Mouse (Mus musculus) embryonic facial prominence, embryonic 11.5 days (tissue): ENCODE measurements around the gene Smg1. TPM values are rescaled to one million over a fixed set of nuclear protein-coding genes. Genes with fewer than 3 reads are reported as not detected.

ENCODE experiments used
- ATAC-seq: fragments of 200-750 bp; cut with Nextera tagmentation; replicated peaks from 2 replicates; pipeline ENCODE4 v1.8.0; 2017; ENCODE audit warnings: low read depth; ENCODE audit not compliant: insufficient number of reproducible peaks, low FRiP score, low TSS enrichment
- DNase-seq: peaks from one replicate; pipeline ENCODE4 v3.0.0-alpha.2; 2015; ENCODE audit warnings: low spot score
- H3K27ac ChIP-seq: fragments of 300-500 bp; sonication (generic); replicated peaks from 2 replicates; pipeline ENCODE4 v1.5.1; 2014; ENCODE audit warnings: mild to moderate bottlenecking, low read depth, low read length, control low read depth
- H3K27me3 ChIP-seq: fragments of 300-500 bp; sonication (generic); 2 replicates; pipeline ENCODE4 v1.6.1; 2014; ENCODE audit warnings: mild to moderate bottlenecking, low read length, moderate library complexity, mixed read lengths; ENCODE audit not compliant: control insufficient read depth, insufficient read depth
- H3K36me3 ChIP-seq: fragments of 300-500 bp; sonication (generic); replicated peaks from 2 replicates; pipeline ENCODE4 v1.6.1; 2014; ENCODE audit warnings: low read depth, mild to moderate bottlenecking, low read length, moderate library complexity, mixed read lengths; ENCODE audit not compliant: control insufficient read depth, insufficient read depth
- H3K4me1 ChIP-seq: fragments of 300-500 bp; sonication (generic); 2 replicates; pipeline ENCODE4 v1.6.1; 2014; ENCODE audit warnings: low read length, mixed read lengths; ENCODE audit not compliant: control insufficient read depth, insufficient read depth
- H3K4me2 ChIP-seq: fragments of 300-500 bp; sonication (generic); 2 replicates; pipeline ENCODE4 v1.6.1; 2014; ENCODE audit warnings: low read depth, mild to moderate bottlenecking, control low read depth, low read length, moderate library complexity
- H3K4me3 ChIP-seq: fragments of 300-500 bp; sonication (generic); 2 replicates; pipeline ENCODE4 v1.5.1; 2014; ENCODE audit warnings: low read depth, low read length, control low read depth
- H3K9ac ChIP-seq: fragments of 300-500 bp; sonication (generic); replicated peaks from 2 replicates; pipeline ENCODE4 v1.6.1; 2014; ENCODE audit warnings: mild to moderate bottlenecking, control low read depth, low read length
- H3K9me3 ChIP-seq: fragments of 300-500 bp; sonication (generic); replicated peaks from 2 replicates; pipeline ENCODE4 v1.6.1; 2016; ENCODE audit warnings: mild to moderate bottlenecking, low read length, inconsistent platforms, mixed read lengths; ENCODE audit not compliant: control insufficient read depth
- WGBS: fragments of 180-500 bp; shearing (Covaris S2); extraction: QIAGEN DNeasy Blood & Tissue Kit; methylation state at CpG from one replicate; pipeline ENCODE4 v1.1.7; 2014; 5-methylcytosine and 5-hydroxymethylcytosine counted together
- polyA plus RNA-seq: library from polyadenylated mRNA; unstranded; fragments of >200 nt; fragmentation: Nextera tagmentation; extraction: Ambion mirVana; gene quantifications from 2 replicates; pipeline ENCODE4 v1.2.1, GENCODE M21; 2014

The Smg1 gene
- polyA plus RNA-seq, 1 experiment from 2014 or later = 17.6 TPM

- WGBS = 72% methylated on average over 7 of the region's 7 CpGs
- Histone ChIP-seq H3K27me3 (no peaks in the 10 kb centered on the region), H3K9ac (no peak overlapping the region), H3K4me3 (no peak overlapping the region), H3K9me3 (no peaks in the 10 kb centered on the region), H3K36me3 (no peaks in the 10 kb centered on the region), H3K4me2 (no peak overlapping the region), H3K4me1 (no peaks in the 10 kb centered on the region), H3K27ac (no peak overlapping the region)
- ATAC-seq (no peak), DNase-seq (no peak)
Measured at GRCm38 (mm10) chr7:118097615-118098014, 145.9 kb downstream of the Smg1 start.

Other genes starting within 250 kb of the Smg1 start
- 746 and 753 TPM in 2 replicates for gene Rps15a, start 127.5 kb downstream of the Smg1 start, polyA plus RNA-seq
- gene Arl6ip1, start 114.0 kb downstream of the Smg1 start, polyA plus RNA-seq = 450 and 483 TPM in 2 replicates
- gene Syt17, start 204.6 kb upstream of the Smg1 start, polyA plus RNA-seq = 2.3 TPM in 2 replicates
- gene Itpripl2, start 248.3 kb upstream of the Smg1 start, polyA plus RNA-seq = 1.3 and 1.8 TPM in 2 replicates